Mouse (Mus musculus) embryonic fibroblast, embryonic 13.5 days (primary cell): ENCODE measurements around the gene Dnajb9.

Experiments
- CTCF ChIP-seq: IDR thresholded peaks from 2 replicates; pipeline ENCODE4 v1.5.1; 2011; ENCODE audit warnings: mild to moderate bottlenecking, control low read depth, low read length, moderate library complexity, borderline replicate concordance; ENCODE audit not compliant: insufficient read depth
- POLR2A ChIP-seq: IDR thresholded peaks from 2 replicates; pipeline ENCODE4 v1.6.1; 2011; ENCODE audit warnings: low read depth, mild to moderate bottlenecking, control low read depth, low read length, moderate library complexity

DNA sequence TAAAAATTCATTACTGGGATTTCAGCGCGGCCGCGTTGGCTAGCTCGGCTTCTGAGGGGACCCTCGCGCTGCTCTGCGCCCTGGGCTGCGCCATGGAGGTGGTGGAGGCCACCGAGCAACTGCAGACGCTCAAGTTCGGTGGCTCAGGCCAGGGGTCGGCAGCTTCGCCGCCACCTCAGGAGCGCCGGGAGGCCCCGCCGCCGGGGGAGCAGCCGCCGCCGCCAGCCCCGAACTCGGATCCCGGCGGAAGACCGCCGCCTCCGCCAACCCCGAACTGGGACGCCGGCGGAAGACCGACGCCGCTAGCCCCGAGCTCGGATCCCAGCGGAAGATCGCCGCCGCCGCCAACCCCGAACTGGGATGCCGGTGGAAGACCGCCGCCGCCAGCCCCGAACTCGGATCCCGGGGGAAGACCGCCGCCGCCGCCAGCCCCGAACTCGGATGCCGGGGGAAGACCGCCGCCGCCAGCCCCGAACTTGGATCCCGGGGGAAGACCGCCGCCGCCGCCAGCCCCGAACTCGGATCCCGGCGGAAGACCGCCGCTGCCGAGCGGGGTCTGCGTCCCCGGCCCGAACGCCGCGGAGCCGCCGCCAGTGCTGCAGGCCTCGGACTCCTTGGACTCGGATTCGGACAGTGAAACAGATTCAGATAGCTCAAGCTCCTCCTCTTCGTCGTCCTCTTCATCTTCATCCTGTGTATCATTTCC lies 11.7 kb upstream of the Dnajb9 start:
- no peak for TF ChIP-seq CTCF
- TF ChIP-seq POLR2A, result no peak
